ENCODE assay signal across 11 mouse cellular contexts in genomic region chr14:41424694-41425093, GRCm38 (mm10). TPM values are rescaled to one million over a fixed set of nuclear protein-coding genes. Genes with fewer than 3 reads are reported as not detected.
DNase-seq lines count a peak whose midpoint lies in the region; ATAC-seq and TF ChIP-seq lines count a peak whose summit lies in the region.
"Not testable (repeated sequence)": the region's sequence is repeated elsewhere in the genome, so short reads cannot be mapped to it uniquely, and the experiment has no call there.
"Had no signal": no experiment of that assay in that cellular context is flagged by ENCODE, and none has a peak within 500 bp of the region (broad histone marks: within the 10 kb centered on the region; RNA-seq: fewer than 3 reads in every experiment).

No protein-coding gene starts in this region.

- H3K36me3 ChIP-seq in embryonic facial prominence, embryonic 14.5 days (ENCODE audit: control insufficient read depth, insufficient read depth, low read length); heart, embryonic 11.5 days (ENCODE audit: control insufficient read depth, insufficient read depth, low read length); hindbrain, embryonic 12.5 days; kidney, adult 2 months (ENCODE audit: control insufficient read depth, insufficient read depth, low read length); liver, postnatal 0 days (replicated peaks; ENCODE audit: insufficient read depth, low read length); midbrain, embryonic 16.5 days (ENCODE audit: control insufficient read depth, insufficient read depth, low read length): not testable (repeated sequence)

- 11% methylated on average over 11 of the region's 14 CpGs for WGBS in embryonic facial prominence, embryonic 14.5 days
- WGBS in heart, embryonic 11.5 days (ENCODE audit: insufficient replicate concordance), result 6% methylated on average over 14 of the region's 14 CpGs
- 9% methylated on average over 14 of the region's 14 CpGs for WGBS in hindbrain, embryonic 12.5 days
- WGBS in kidney, adult 2 months, result 21% methylated on average over 14 of the region's 14 CpGs
- 12% methylated on average over 13 of the region's 14 CpGs for WGBS in liver, postnatal 0 days (ENCODE audit: insufficient replicate concordance)
- 9% methylated on average over 14 of the region's 14 CpGs for WGBS in midbrain, embryonic 16.5 days

- H3K4me3 ChIP-seq in embryonic facial prominence, embryonic 14.5 days (ENCODE audit: low read depth, low read length); hindbrain, embryonic 12.5 days; liver, postnatal 0 days (ENCODE audit: low read depth, low read length); midbrain, embryonic 16.5 days (ENCODE audit: low read depth, low read length): not testable (repeated sequence)
- peak overlapping the region; percentile 19 for H3K4me3 ChIP-seq in heart, embryonic 11.5 days (ENCODE audit: low read depth, low read length)
- H3K4me3 ChIP-seq in kidney, adult 2 months (ENCODE audit: insufficient read depth, low read depth, low read length), result peak overlapping the region; percentile 10; the same call in 1 of the 2 replicates

- not testable (repeated sequence) for H3K9ac ChIP-seq in embryonic facial prominence, embryonic 14.5 days (ENCODE audit: low read depth, low read length); heart, embryonic 11.5 days (ENCODE audit: low read depth, low read length); hindbrain, embryonic 12.5 days; liver, postnatal 0 days (replicated peaks); midbrain, embryonic 16.5 days (ENCODE audit: low read depth, low read length)

- not testable (repeated sequence) for TF ChIP-seq CTCF in kidney, adult 2 months (conservative IDR thresholded peaks at IDR 0.05; ENCODE audit: insufficient read depth, insufficient read length, low read depth, low read length); liver, postnatal 0 days (IDR thresholded peaks at IDR 0.05; ENCODE audit: low read depth)

- peak; percentile 1 for DNase-seq in adipocyte (ENCODE audit: low spot score)
- DNase-seq in embryonic facial prominence, embryonic 14.5 days (ENCODE audit: low spot score); kidney, adult 2 months: not testable (repeated sequence)
- DNase-seq in liver, postnatal 0 days, result peak; percentile 4
- DNase-seq in retina, postnatal 1 day, result peak; percentile 6

- H3K27me3 ChIP-seq in embryonic facial prominence, embryonic 14.5 days (replicated peaks; ENCODE audit: control insufficient read depth, insufficient read depth, low read length); heart, embryonic 11.5 days (ENCODE audit: control insufficient read depth, insufficient read depth, low read length); hindbrain, embryonic 12.5 days; kidney, adult 2 months (replicated peaks; ENCODE audit: control insufficient read depth, insufficient read depth, low read length); liver, postnatal 0 days (ENCODE audit: insufficient read depth, low read length); midbrain, embryonic 16.5 days (ENCODE audit: control insufficient read depth, insufficient read depth, low read depth, low read length): not testable (repeated sequence)

- H3K27ac ChIP-seq in embryonic facial prominence, embryonic 14.5 days (replicated peaks; ENCODE audit: low read depth, low read length); heart, embryonic 11.5 days (ENCODE audit: low read depth, low read length); hindbrain, embryonic 12.5 days; kidney, adult 2 months (ENCODE audit: insufficient read depth, low read depth, low read length); liver, postnatal 0 days (ENCODE audit: low read depth); midbrain, embryonic 16.5 days (ENCODE audit: low read length): not testable (repeated sequence)

- TF ChIP-seq EP300 in liver, postnatal 0 days (IDR thresholded peaks at IDR 0.05; ENCODE audit: low read depth), result not testable (repeated sequence)

- not testable (repeated sequence) for TF ChIP-seq POLR2A in kidney, adult 2 months (IDR thresholded peaks at IDR 0.05; ENCODE audit: low read depth, low read length)

- ATAC-seq in embryonic facial prominence, embryonic 14.5 days (ENCODE audit: low read depth); heart, embryonic 11.5 days (replicated peaks; ENCODE audit: insufficient number of reproducible peaks, low FRiP score, low TSS enrichment); hindbrain, embryonic 12.5 days (ENCODE audit: low FRiP score); liver, postnatal 0 days; midbrain, embryonic 16.5 days: not testable (repeated sequence)

- H3K4me1 ChIP-seq in embryonic facial prominence, embryonic 14.5 days (ENCODE audit: control insufficient read depth, insufficient read depth, low read length); heart, embryonic 11.5 days (ENCODE audit: control insufficient read depth, insufficient read depth, low read length); hindbrain, embryonic 12.5 days; kidney, adult 2 months (ENCODE audit: control insufficient read depth, insufficient read depth, low read length); liver, postnatal 0 days (ENCODE audit: insufficient read depth); midbrain, embryonic 16.5 days (ENCODE audit: control insufficient read depth, insufficient read depth, low read length): not testable (repeated sequence)

- 0 out of 2 replicates have a peak overlapping the region, but pooled peaks have one; percentile 33 for H3K4me2 ChIP-seq in embryonic facial prominence, embryonic 14.5 days (ENCODE audit: low read depth, low read length)
- H3K4me2 ChIP-seq in heart, embryonic 11.5 days, result peak overlapping the region; percentile 52
- H3K4me2 ChIP-seq in hindbrain, embryonic 12.5 days (replicated peaks), result peak overlapping the region; percentile 34
- H3K4me2 ChIP-seq in liver, postnatal 0 days (ENCODE audit: low read depth, low read length), result not testable (repeated sequence)
- peak overlapping the region; percentile 32 for H3K4me2 ChIP-seq in midbrain, embryonic 16.5 days (ENCODE audit: low read length)

- H3K9me3 ChIP-seq in embryonic facial prominence, embryonic 14.5 days (ENCODE audit: control insufficient read depth, low read length); heart, embryonic 11.5 days (replicated peaks; ENCODE audit: control insufficient read depth, low read length); hindbrain, embryonic 12.5 days (replicated peaks); liver, postnatal 0 days (ENCODE audit: low read length); midbrain, embryonic 16.5 days (replicated peaks; ENCODE audit: control insufficient read depth, low read length, poor library complexity, severe bottlenecking): not testable (repeated sequence)

RNA-seq across cellular contexts. Expression of gene Gm6482, which starts 16.6 kb away (rescaled TPM):
- not detected in 2 replicates for polyA plus RNA-seq in embryonic facial prominence, embryonic 14.5 days (2014; fragmentation: Nextera tagmentation; extraction: Ambion mirVana)
- polyA plus RNA-seq in heart, embryonic 11.5 days (2014; fragmentation: Nextera tagmentation; extraction: Ambion mirVana), result not detected in 2 replicates
- not detected in 2 replicates for polyA plus RNA-seq in hindbrain, embryonic 12.5 days (2016; fragmentation: Nextera tagmentation; extraction: Ambion mirVana)
- polyA plus RNA-seq in kidney, adult 2 months (2012; rRNA removed), result not detected in 2 replicates
- polyA plus RNA-seq in liver, postnatal 0 days (2015; fragmentation: Nextera tagmentation; extraction: Ambion mirVana), result not detected in 2 replicates
- not detected in 2 replicates for polyA plus RNA-seq in midbrain, embryonic 16.5 days (2015; fragmentation: Nextera tagmentation; extraction: Ambion mirVana)
- polyA plus RNA-seq: G1E; liver, embryonic 14.5 days; stomach, embryonic 15.5 days had no signal

RNA-seq across cellular contexts. Expression of gene Gm7954, which starts 28.6 kb away (rescaled TPM):
- polyA plus RNA-seq in embryonic facial prominence, embryonic 14.5 days (2014; fragmentation: Nextera tagmentation; extraction: Ambion mirVana), result not detected in 2 replicates
- polyA plus RNA-seq in heart, embryonic 11.5 days (2014; fragmentation: Nextera tagmentation; extraction: Ambion mirVana), result not detected in 2 replicates
- not detected in 2 replicates for polyA plus RNA-seq in hindbrain, embryonic 12.5 days (2016; fragmentation: Nextera tagmentation; extraction: Ambion mirVana)
- not detected in 2 replicates for polyA plus RNA-seq in kidney, adult 2 months (2012; rRNA removed)
- not detected in 2 replicates for polyA plus RNA-seq in liver, postnatal 0 days (2015; fragmentation: Nextera tagmentation; extraction: Ambion mirVana)
- polyA plus RNA-seq in midbrain, embryonic 16.5 days (2015; fragmentation: Nextera tagmentation; extraction: Ambion mirVana), result not detected in 2 replicates
- polyA plus RNA-seq: G1E; liver, embryonic 14.5 days; stomach, embryonic 15.5 days had no signal

RNA-seq across cellular contexts. Expression of gene Gm7945, which starts 38.5 kb away (rescaled TPM):
- not detected in 2 replicates for polyA plus RNA-seq in embryonic facial prominence, embryonic 14.5 days (2014; fragmentation: Nextera tagmentation; extraction: Ambion mirVana)
- polyA plus RNA-seq in heart, embryonic 11.5 days (2014; fragmentation: Nextera tagmentation; extraction: Ambion mirVana), result not detected in 2 replicates
- not detected in 2 replicates for polyA plus RNA-seq in hindbrain, embryonic 12.5 days (2016; fragmentation: Nextera tagmentation; extraction: Ambion mirVana)
- polyA plus RNA-seq in kidney, adult 2 months (2012; rRNA removed), result not detected in 2 replicates
- not detected in 2 replicates for polyA plus RNA-seq in liver, postnatal 0 days (2015; fragmentation: Nextera tagmentation; extraction: Ambion mirVana)
- polyA plus RNA-seq in midbrain, embryonic 16.5 days (2015; fragmentation: Nextera tagmentation; extraction: Ambion mirVana), result not detected in 2 replicates
- polyA plus RNA-seq: G1E; liver, embryonic 14.5 days; stomach, embryonic 15.5 days had no signal
